Mouse (Mus musculus) myocyte (in vitro differentiated cells): ENCODE results near the gene Rapgef1.
A peak's percentile ranks its signal among the peaks of the same experiment; 100 is the strongest.

Experiments
- MYOG ChIP-seq, 3 experiments: IDR thresholded peaks; one replicate each; pipeline ENCODE4 v1.6.1; 2011; ENCODE audit warnings: control low read depth in 2 of 3, low read depth in 2 of 3, mild to moderate bottlenecking in 2 of 3; ENCODE audit not compliant: insufficient read length in 2 of 3, control insufficient read depth in 1 of 3, insufficient read depth in 1 of 3
- POLR2A ChIP-seq: IDR thresholded peaks from one replicate; pipeline ENCODE4 v1.6.1; 2011; ENCODE audit warnings: low read depth, mild to moderate bottlenecking, control low read depth, moderate library complexity; ENCODE audit not compliant: insufficient read length
- TCF12 ChIP-seq: IDR thresholded peaks from one replicate; pipeline ENCODE4 v1.6.1; 2011; ENCODE audit warnings: mild to moderate bottlenecking, control low read depth; ENCODE audit not compliant: poor library complexity, insufficient read depth, severe bottlenecking
- TCF3 ChIP-seq: IDR thresholded peaks from one replicate; pipeline ENCODE4 v1.6.1; 2011; ENCODE audit warnings: low read depth, control low read depth; ENCODE audit not compliant: insufficient read length
- USF1 ChIP-seq: IDR thresholded peaks from one replicate; pipeline ENCODE4 v1.6.1; 2011; ENCODE audit warnings: low read depth, mild to moderate bottlenecking, control low read depth, moderate library complexity

DNA sequence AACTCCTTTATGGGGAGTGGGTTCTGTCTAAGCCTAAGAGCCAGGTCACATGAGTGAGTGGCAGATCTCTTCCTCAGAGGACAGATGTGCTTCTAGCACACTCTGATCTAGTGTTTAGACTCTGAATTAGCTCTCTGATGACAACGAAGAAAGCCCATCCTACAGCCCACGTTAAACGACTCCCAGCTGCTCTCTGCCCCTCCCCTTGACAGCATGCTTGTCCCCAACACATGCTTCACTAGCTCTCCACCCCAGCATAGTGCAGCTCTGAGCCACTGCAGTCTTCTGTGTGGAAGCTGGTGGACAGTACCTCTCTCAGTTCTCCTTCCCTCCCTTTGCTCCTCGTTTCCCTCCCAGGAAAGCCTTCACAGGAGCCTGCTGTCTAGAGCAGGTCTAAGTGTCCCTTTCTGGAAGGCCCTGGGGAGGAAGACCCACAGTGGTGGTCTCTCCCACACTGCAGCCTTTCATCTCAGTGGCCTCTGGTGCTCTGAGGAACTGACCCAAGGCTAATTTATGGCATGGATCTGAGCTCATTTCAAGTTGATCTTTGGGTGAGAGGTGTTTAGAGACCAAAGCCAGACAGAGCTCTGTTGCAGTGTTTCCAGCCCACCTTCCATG is 43.8 kb downstream of the Rapgef1 start:
- TF ChIP-seq TCF3, result no peak
- peak; percentile 32 to 91 (median 53) for TF ChIP-seq MYOG (IDR thresholded peaks at IDR 0.05; ENCODE audit: control insufficient read depth in 1 of 3, insufficient read depth in 1 of 3, insufficient read length in 2 of 3, low read depth in 2 of 3)
- TF ChIP-seq USF1, result no peak
- TF ChIP-seq POLR2A, result no peak
- TF ChIP-seq TCF12, result no peak
